ENCODE assay signal across 21 mouse cellular contexts in genomic region chr14:69103371-69104009, GRCm38 (mm10).
"Had no signal": no experiment of that assay in that cellular context is flagged by ENCODE, and none has a peak within 500 bp of the region (broad histone marks: within the 10 kb centered on the region; RNA-seq: fewer than 3 reads in every experiment).

No protein-coding gene starts in this region.

- H3K27me3 ChIP-seq: kidney, embryonic 15.5 days; limb, embryonic 12.5 days; limb, embryonic 15.5 days; liver, embryonic 13.5 days; midbrain, embryonic 12.5 days; midbrain, embryonic 15.5 days; neural tube, embryonic 12.5 days; neural tube, embryonic 15.5 days had no signal

- H3K36me3 ChIP-seq: kidney, embryonic 15.5 days; limb, embryonic 12.5 days; limb, embryonic 15.5 days; liver, embryonic 13.5 days; midbrain, embryonic 12.5 days; midbrain, embryonic 15.5 days; neural tube, embryonic 12.5 days; neural tube, embryonic 15.5 days had no signal

- H3K4me1 ChIP-seq: kidney, embryonic 15.5 days; limb, embryonic 15.5 days; liver, embryonic 13.5 days; midbrain, embryonic 12.5 days; midbrain, embryonic 15.5 days; neural tube, embryonic 12.5 days; neural tube, embryonic 15.5 days had no signal

- H3K9me3 ChIP-seq: kidney, embryonic 15.5 days; limb, embryonic 12.5 days; limb, embryonic 15.5 days; liver, embryonic 13.5 days; midbrain, embryonic 12.5 days; midbrain, embryonic 15.5 days; neural tube, embryonic 12.5 days; neural tube, embryonic 15.5 days had no signal

- DNase-seq: kidney, adult 11 months; kidney, adult 8-10 months; kidney, postnatal 10 days; kidney, postnatal 4 days; left cerebral cortex, postnatal 4 days; liver, embryonic 13.5 days; lung, adult 2 months; lung, postnatal 10 days; right cerebral cortex, adult 18-20 months; right cerebral cortex, postnatal 14 days; right cerebral cortex, postnatal 4 days; thymus, postnatal 25 days had no signal

- H3K4me2 ChIP-seq: kidney, embryonic 15.5 days; limb, embryonic 12.5 days; limb, embryonic 15.5 days; liver, embryonic 13.5 days; midbrain, embryonic 12.5 days; midbrain, embryonic 15.5 days; neural tube, embryonic 12.5 days; neural tube, embryonic 15.5 days had no signal

- H3K9ac ChIP-seq: kidney, embryonic 15.5 days; limb, embryonic 12.5 days; limb, embryonic 15.5 days; liver, embryonic 13.5 days; midbrain, embryonic 12.5 days; midbrain, embryonic 15.5 days; neural tube, embryonic 12.5 days; neural tube, embryonic 15.5 days had no signal

- H3K4me3 ChIP-seq: kidney, embryonic 15.5 days; limb, embryonic 12.5 days; limb, embryonic 15.5 days; liver, embryonic 13.5 days; midbrain, embryonic 12.5 days; midbrain, embryonic 15.5 days; neural tube, embryonic 12.5 days; neural tube, embryonic 15.5 days had no signal

- ATAC-seq: hindbrain, postnatal 0 days; midbrain, embryonic 15.5 days had no signal

- H3K27ac ChIP-seq: hindbrain, postnatal 0 days; kidney, embryonic 15.5 days; limb, embryonic 12.5 days; limb, embryonic 15.5 days; liver, embryonic 13.5 days; macrophage; midbrain, embryonic 12.5 days; midbrain, embryonic 15.5 days; neural tube, embryonic 12.5 days; neural tube, embryonic 15.5 days had no signal
